Mouse (Mus musculus) spleen, embryonic (tissue): Measurements from ENCODE around the gene Dctpp1.

Source experiments
- CTCF ChIA-PET: fragments of 350-600 bp; sonication (Branson Sonifier 250); formaldehyde crosslinking; loops from one replicate; lab custom pipeline; 2022; lab: Charles Lee

Dctpp1 gene

DNA sequence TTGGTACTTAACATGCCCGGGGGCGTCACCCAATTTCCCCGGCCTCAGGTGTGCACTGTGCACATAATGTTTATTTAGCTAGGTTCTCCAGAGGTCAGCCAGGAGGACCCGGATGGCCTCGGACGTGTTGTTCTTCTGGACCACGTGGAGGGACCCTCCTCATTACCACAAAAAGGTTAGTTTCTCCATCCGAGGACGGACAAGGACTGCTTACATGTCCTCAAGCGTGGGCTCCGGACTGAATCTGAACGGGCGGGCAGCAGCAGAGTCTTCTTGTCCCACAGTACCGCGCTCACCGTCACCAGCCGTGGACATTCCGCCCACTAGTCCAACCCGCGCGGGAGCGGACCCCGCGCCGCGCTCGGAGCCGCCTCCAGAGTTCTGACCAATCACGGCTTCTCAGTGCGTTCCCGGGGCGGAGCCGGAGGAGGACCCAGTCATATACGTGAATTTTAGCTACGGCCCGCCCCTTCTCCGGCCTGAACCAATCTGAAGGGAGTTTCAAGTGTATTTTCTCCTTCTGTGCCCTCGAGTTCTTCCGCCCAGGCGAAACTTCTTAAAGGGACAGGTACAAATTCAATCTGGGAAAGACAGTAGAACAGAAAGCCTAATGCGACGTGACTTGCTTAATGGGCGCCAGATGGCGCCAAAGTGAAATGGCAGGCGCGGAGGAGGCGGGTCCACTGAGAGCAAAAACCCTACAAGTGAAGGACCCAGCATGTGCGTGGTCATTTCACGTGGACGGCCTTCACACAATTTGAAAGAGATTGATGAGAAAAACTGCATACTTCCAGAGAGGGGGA, at the start of gene Dctpp1:
Dctpp1 (minus strand) TSS at position 401 of the 803 bp plus-strand sequence.
- CTCF ChIA-PET: interaction anchor here (0.6 kb wide), 1 partner anchor 126 kb away, joined by 9 read pairs; no protein-coding TSS in a partner anchor

DNA sequence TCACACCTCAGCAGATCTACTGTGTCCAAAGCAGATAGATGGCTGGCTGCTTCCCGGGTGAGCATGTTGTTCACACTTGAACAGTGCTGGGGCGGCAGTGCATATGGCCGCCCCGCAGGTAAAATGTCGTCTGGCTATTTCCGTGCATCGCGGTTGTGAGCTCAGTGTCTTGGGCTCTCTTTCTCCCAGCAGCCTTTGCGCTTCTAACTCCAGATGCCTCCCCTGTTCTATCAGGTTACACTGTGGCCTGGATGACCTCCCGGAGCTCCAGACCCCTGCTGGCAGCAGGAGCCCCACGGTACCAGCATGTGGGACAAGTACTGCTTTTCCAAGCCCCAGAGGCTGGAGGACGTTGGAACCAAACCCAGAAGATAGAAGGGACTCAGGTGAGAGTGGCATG, 49.4 kb upstream of the Dctpp1 start:
- CTCF ChIA-PET: no interaction called here

DNA sequence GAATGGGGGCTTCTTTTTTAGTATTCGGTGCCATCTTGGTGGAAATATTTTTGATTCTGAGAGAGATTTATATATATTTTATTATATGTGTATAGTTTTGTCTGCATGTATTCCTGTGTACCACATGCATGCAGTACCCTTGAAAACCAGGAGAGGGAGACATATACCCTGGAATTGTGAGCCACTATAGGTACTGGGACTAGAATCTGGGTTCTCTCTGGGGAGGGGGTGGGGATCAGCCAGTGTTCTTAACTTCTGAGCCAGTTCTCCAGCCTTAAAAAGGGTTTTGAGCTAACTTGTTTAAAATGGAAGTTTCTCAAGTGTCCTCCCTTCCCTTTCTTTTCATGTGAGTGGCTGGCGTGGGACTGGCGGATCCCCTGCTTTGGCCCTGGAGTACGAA, 48.4 kb upstream of the Dctpp1 start:
- CTCF ChIA-PET: no interaction called here

DNA sequence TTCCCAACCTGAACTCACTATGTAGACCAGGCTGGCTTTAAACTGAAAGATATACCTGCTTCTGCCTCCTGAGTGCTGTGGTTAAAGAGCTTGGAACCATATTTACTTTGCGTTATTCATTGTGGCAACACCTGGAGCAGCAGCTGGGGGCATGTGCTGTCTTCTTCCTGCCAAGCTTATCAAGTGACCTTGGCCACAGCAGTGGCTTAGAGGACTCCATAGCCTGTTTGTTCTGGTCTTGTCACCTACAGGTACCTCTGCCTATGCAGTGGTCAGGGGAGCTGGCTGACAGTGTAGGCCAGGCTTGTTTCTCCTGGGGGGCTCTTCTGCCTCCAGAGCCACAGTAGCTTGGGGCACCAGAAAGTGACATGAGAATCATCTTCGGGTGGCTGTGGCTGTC, 47.9 kb upstream of the Dctpp1 start:
- CTCF ChIA-PET: no interaction called here

DNA sequence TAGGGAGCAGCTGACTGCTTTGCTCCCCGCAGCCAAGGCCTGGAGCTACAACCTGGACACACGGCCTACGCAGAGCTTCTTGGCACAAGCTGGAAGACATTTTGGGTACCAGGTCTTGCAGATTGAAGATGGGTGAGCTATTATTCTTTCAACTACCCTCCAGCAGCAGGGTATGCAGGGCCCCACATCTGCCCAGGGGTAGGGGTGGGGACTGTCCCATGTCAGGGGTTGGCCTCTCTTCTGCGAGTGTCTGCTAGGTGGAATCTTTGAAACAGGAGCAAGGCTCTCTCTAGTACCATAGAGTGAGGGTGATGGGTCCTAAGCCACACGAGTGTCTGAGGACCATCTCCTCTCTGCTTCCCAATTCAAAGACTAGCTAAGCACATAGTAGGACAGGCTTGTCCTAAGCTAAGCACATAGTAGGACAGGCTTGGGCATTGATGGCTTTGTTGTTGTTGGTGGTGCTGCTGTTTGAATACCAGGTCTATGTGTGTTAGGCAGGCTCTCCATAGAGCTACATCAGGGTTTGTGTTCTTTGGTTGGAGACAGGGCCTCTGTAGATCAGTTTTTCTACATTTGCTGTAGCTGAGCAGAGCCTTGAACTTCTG, 37.2 kb upstream of the Dctpp1 start:
- CTCF ChIA-PET: interaction anchor here (0.6 to 0.9 kb wide), 3 partner anchors 10 to 578 kb away, joined by 3 to 5 read pairs (median 3); no protein-coding TSS in a partner anchor

DNA sequence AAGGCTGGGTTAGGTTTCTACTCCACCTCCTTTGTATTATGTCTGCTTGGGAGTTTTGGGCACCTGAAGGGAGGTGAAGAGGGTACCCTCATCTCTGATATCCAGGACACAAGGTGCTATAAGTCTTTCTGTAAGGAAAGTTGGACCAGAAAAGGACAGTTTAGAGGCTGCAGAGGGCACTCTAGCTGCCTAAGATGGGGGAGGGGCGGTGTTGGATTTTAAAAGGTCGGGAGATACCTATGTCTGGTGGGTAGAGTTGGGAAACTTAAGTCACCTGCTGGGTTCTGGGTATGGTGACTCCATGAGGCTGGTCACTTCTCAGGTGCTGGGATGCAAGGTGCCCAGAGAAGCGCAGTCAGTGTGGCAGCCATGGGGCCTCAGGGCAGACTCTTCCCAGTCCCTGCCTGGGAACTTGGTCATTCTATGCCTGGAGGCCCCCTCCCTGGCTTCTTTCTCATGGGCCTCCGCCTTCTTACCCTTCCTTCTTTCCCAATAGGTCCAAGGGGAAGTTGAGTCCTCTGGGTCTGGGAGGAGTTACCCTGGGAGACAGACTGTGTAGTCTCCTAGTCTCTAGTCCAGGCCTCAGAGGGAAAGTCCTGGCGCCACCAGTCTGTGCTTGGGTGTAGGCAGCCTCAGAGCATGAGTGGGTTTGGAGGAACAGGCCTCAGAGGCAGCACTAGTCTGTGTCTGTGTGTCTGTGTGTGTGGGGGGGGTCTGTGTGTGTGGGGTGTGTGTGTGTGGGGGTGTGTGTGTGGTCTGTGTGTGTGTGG, 36.5 kb upstream of the Dctpp1 start:
- CTCF ChIA-PET: interaction anchor here (0.6 to 1.2 kb wide), 4 partner anchors 10 to 578 kb away, joined by 3 to 7 read pairs (median 3); partner anchors contain the start of gene Sephs2

DNA sequence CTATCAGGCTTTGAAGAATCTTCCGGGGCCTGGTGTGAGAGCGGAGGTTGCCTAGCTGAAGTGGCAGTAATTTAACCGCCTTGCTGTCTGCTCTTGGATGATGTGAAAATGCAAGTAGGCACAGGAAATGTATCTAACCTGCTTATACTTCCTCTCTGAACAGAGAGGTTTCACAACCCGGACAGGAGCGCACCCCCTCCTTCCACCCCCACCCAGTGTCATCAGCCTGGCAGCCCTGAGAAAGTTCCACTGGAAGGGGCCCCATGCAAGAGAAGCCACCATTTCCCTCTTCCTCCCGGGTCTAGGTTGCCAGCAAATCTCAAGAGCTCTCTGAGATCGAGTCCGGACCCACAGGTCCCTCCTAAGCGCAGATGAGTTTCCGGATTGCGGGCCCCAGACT, 35.6 kb upstream of the Dctpp1 start, which contains the start of gene Itgal:
Itgal (plus strand) TSS at position 163 of the 400 bp plus-strand sequence.
- CTCF ChIA-PET: interaction anchor here (0.6 to 1.2 kb wide), 2 partner anchors 22 to 26 kb away, joined by 3 to 7 read pairs; partner anchors contain the start of gene Sephs2

DNA sequence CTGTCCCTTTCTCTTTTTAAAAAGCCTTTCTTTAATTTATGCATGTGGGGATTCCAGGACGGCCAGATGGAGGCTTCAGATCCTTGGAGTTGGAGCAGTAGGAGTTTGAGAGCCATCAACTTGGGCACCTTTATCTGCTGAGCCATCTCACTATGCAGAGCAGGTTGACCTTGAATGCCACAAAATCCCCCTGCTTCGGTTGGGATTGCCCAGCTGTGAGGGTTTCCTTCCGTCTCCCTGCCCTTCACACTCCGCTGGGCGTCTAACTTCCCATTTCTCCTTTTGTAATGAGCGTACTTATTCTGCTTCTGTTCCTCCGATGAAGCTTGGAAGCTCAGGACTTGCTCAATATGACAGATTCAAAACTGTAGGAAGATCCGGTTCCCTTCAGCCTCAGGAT, 29.6 kb upstream of the Dctpp1 start:
- CTCF ChIA-PET: no interaction called here

DNA sequence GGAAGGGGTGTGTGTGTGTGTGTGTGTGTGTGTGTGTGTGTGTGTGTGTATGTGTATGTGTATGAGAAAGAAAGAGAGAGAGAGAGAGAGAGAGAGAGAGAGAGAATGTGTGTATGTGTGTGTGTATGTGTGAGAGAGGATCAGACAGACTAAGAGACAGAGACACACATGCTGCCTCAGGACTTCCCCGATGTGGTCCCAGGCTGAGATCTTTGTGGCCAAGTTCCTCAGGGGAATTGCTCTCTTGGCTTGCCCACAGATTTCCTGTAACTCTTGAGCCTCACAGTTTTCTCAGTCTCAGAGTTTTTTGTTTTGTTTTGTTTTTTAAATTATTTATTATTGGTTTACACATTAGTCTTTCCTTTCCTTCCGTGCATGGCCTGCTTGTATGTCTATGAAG, 28.8 kb upstream of the Dctpp1 start:
- CTCF ChIA-PET: no interaction called here

DNA sequence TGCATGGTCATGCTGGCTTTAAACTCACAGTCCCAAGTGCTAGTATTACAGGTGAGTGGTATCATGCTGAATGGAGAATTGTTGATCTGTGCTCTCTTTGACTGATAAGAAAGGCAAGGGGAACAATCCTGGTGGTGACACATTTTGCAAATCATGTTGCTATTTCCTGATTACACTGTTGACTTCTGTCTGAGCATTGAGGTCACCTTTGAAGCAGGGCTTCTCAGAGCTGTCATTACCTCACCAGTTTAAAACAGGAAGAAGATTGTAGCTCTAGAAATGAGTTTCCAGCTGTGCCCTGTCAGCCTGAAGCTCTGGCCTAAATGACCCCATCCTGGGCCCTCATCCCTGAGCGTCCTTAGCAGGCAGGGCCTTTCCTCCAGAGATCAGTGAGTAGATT, 27.4 kb upstream of the Dctpp1 start:
- CTCF ChIA-PET: interaction anchor here (0.6 kb wide), 1 partner anchor 56 kb away, joined by 4 read pairs; no protein-coding TSS in a partner anchor

DNA sequence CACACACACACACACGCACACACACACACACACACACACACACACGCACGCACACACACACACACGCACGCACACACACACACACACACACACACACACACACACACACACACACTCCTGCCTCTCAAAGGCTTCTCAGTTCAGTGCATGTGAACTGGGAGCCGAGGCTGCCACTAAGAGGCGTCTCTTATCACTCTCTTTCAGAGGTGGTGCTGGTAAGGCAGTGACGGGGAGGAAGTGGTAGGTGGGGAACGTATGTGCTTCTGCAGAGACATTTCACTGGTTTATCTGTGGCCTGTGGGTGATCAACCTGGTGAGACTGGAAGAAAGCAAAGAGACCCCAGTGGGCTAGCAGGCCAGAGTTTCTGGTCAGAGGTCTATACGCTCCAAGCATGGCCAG, 24.6 kb upstream of the Dctpp1 start:
- CTCF ChIA-PET: no interaction called here

DNA sequence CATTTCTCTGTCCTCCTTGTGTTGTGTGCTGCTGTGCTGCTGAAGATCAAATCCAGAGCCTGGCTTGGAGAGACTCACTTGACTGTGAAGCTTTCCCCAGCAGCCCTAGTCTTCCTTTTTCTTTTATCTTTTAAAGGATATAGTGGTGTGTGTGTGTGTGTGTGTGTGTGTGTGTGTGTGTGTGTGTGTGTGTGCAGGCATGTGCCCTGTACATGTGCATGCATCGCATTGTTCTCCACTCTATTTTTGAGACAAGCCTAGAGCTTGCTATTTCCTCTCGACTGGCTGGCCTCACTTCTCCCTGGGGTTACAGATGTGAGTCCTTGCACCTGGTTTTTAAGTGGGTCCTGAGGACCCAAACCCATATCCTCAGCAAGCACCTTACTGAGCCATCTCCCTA, 21.7 kb upstream of the Dctpp1 start:
- CTCF ChIA-PET: no interaction called here

DNA sequence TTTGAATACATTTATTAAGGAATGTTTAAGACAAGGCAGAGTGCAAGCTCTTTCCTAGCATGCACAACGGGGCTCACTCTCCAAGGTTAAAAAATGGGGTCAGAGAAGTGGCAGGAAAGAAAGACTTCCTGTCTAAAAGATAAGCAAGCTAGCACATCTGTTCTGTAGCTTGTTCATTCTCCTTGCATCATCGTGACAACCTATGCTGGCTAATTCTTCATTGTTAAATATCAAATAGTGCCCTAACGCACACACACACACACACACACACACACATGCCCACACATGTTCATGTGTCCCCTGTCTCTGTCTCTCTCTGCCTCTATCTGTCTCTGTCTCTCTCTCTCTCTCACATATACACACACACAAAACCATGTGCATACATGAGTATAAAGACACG, 20.6 kb upstream of the Dctpp1 start:
- CTCF ChIA-PET: no interaction called here

DNA sequence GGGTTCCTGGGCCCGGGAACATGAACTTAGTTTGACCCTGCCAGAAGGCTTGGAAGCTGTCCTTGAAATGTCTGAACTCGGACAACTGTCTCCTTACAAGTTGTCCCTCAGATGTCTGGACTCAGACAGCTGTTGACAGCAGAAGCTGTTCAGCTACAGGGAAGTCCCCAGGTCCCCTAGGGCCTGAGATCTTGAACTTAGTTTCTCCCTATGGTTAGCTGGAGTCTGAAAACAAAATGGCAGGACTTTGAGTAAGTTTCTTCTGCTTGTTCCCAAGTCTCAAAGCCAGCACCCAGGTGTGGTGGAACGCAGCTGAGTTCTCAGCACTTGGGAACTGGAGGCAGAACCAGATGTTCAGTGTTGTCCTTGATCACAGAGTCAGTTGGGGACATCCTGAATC, 19.6 kb upstream of the Dctpp1 start:
- CTCF ChIA-PET: no interaction called here

DNA sequence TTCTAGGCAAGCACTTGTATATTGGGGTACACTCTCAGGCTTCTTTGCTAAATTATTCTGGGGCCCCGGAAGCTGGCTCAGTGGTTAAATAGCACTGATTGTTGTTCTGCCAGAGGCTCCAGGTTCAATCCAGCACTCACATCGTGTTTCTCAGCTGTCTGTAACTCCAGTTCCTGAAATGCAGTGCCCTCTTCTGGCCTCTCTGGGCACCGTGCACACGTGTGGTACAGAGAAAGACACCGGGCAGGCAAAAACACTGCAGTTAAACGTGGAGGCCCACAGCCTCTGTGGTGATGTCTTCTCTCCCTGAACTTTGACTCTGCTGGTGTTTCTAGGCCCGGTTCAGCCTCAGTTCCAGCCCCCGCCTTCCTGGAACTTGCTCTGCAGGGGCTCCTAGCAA, 17.8 kb upstream of the Dctpp1 start:
- CTCF ChIA-PET: interaction anchor here (0.8 kb wide), 1 partner anchor 23 kb away, joined by 4 read pairs; no protein-coding TSS in a partner anchor

DNA sequence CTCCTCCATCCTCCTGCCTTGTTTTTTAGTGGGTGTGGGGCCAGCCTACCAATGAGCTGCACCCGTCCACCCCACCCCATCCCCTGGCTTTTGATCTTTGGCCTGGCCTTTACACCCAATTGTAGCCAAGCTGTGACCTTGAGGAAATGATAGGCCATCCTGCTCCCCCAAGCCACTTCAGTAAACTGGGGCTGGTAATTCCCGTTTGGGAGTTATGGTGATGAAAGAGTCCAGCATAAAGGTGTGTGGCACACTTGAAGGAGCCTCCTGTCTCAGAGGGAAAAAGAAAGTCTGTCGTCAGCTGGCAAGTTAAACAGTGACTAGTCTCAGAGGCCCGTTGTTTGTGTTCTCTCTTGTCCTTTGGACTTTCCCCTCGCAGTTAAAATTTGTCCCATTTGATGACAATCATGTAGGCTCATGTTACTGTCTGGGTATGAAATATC, 16.0 kb upstream of the Dctpp1 start:
- CTCF ChIA-PET: no interaction called here

DNA sequence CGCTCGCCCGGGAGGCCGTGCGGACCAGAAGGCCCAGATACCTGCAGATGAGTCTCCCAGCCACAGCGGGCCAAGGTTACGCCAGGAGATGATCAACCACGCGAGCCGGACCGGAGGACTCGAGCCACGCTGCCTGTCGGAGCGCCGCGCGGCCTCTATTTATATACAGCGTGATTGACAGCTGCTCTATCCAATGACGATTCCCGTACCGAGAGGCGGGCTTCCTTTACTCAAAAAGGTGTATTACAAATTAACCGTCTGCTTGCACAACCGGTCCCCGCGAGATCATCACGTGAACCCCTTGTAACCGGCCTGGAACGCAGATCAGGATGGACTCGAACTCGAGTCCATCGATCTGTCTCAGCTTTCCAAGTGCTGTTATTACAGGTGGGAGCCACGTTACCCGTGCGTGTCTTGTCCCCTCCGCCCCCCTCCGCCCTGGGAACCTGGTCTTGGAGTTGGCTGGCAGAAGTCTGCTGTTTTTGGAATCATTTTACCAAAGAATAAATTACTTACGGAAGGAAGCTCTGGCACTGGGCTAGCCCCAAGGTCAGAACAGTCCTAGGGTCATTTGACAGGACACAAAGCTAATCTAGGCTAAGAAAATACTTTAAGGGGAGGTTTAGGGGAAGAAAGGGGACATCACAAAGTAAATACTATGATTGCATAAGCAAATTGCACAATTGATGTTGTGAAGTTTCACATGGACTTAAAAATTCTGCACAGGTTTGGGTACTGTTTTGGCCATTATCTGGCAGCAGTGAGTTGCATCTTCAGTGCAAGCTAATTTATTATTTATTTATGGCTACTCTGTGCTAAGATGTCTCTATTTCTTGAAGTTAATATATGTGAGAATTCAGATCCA, 13.6 kb upstream of the Dctpp1 start, which contains the start of gene Sephs2:
Sephs2 (minus strand) TSS at position 131 of the 865 bp plus-strand sequence.
- CTCF ChIA-PET: interaction anchor here (0.7 to 0.8 kb wide), 2 partner anchors 17 to 22 kb away, joined by 3 to 5 read pairs; partner anchors contain the start of gene Itgal

DNA sequence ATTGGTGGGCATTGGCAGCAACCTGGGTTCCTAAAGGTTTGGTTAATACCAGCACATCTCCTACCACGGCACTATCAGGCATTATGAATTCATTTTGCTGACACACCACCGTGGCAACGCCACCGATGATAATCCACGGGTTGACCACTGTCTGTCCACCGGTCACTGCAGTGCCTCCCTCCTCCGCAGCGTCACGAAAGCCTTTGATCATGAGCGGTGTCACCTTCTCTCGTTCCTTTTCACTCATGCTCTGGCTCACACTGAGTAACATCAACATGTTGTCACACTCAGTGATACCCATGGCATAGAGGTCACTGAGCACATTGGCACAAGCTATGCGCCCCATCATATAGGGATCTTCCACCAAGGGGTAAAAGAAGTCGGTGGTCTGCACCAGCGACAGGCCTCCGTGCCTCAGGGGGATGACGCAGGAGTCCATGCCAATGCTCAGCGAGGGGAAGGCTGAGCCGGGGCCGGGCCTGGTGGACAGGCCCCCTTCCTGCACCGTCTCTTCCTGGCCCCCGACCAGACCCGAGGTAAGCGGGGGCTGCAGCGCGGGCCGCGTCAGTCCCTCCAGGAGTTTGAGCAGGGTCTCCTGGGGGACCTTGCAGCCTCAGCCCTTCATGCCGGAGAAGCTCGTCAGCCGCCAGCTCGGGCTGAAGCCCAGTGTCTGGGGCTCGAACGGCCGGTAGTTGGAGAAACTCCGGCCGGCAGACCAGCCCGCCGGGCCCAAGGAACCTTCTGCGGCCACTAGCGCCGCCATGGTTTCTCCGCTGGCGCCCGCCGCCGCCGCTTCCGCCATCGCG, 12.8 kb upstream of the Dctpp1 start:
- CTCF ChIA-PET: interaction anchor here (0.8 kb wide), 1 partner anchor 23 kb away, joined by 3 read pairs; the partner anchor contains the start of gene Itgal

DNA sequence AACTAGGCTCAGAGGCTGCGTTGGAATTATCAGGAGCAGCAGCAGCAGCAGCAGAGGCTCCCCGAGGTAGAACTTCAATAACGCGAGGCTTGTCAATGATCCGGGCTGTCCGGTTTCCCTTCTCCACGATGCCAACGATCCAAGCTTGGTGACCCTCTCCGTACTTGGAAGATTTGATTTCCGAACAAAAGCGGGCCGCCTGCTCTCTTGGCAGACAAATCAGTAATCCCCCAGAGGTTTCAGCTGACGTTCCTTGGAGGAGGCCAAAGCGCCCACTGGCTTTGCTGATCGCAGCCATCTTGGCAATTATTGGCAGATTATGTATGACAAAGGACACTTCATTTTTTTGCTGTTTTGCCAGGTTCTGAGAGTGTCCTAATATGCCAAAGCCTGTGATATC, 12.1 kb upstream of the Dctpp1 start:
- CTCF ChIA-PET: no interaction called here

DNA sequence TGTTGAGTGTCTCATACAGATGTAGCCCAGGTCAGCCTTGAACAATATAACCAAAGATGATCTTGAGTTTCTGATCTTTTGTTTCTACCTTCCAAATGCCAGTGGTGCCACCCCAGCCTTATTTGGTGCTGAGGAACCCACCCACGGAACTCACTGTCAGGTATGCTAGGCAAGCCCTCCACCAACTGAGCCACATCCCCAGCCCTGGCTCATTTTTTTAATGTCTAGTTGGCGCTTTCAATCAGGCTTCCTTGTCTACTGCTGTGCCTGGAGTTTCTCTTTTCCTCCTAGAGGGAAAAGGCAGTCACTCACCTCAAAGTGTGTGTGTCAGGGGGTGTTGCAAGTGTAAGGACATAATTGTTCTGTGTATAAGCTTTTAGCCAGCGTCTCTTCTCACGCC, 10.6 kb upstream of the Dctpp1 start:
- CTCF ChIA-PET: interaction anchor here (0.6 kb wide), 1 partner anchor 12 kb away, joined by 3 read pairs; no protein-coding TSS in a partner anchor
